Mouse (Mus musculus) neural tube, embryonic 14.5 days (tissue): ENCODE results near the gene Slc47a2. TPM values are rescaled to one million over a fixed set of nuclear protein-coding genes. Genes with fewer than 3 reads are reported as not detected.
"Not testable (repeated sequence)": the region's sequence is repeated elsewhere in the genome, so short reads cannot be mapped to it uniquely, and the experiment has no call there.

ENCODE experiments used
- ATAC-seq: fragments of 200-750 bp; cut with Nextera tagmentation; 2 replicates; pipeline ENCODE4 v1.8.0; 2017; ENCODE audit warnings: low read depth, mild to moderate bottlenecking, moderate TSS enrichment, moderate library complexity
- H3K27ac ChIP-seq: fragments of 300-500 bp; sonication (generic); 2 replicates; pipeline ENCODE4 v1.5.1; 2014; ENCODE audit warnings: low read depth, mild to moderate bottlenecking, control low read depth, low read length, moderate library complexity, mixed read lengths
- H3K27me3 ChIP-seq: fragments of 300-500 bp; sonication (generic); 2 replicates; pipeline ENCODE4 v1.6.1; 2014; ENCODE audit warnings: low read length; ENCODE audit not compliant: control insufficient read depth, insufficient read depth
- H3K36me3 ChIP-seq: fragments of 300-500 bp; sonication (generic); 2 replicates; pipeline ENCODE4 v1.6.1; 2014; ENCODE audit warnings: low read length, mixed read lengths; ENCODE audit not compliant: control insufficient read depth, insufficient read depth
- H3K4me1 ChIP-seq: fragments of 300-500 bp; sonication (generic); 2 replicates; pipeline ENCODE4 v1.6.1; 2014; ENCODE audit warnings: low read length; ENCODE audit not compliant: control insufficient read depth, insufficient read depth
- H3K4me2 ChIP-seq: fragments of 300-500 bp; sonication (generic); 2 replicates; pipeline ENCODE4 v1.6.1; 2014; ENCODE audit warnings: mild to moderate bottlenecking, low read depth, low read length, control low read depth
- H3K4me3 ChIP-seq: fragments of 300-500 bp; sonication (generic); 2 replicates; pipeline ENCODE4 v1.5.1; 2014; ENCODE audit warnings: low read depth, low read length, control low read depth, mixed read lengths
- H3K9ac ChIP-seq: fragments of 300-500 bp; sonication (generic); replicated peaks from 2 replicates; pipeline ENCODE4 v1.6.1; 2014; ENCODE audit warnings: low read depth, mild to moderate bottlenecking, control low read depth, low read length, mixed read lengths
- H3K9me3 ChIP-seq: fragments of 300-500 bp; sonication (generic); 2 replicates; pipeline ENCODE4 v1.6.1; 2016; ENCODE audit warnings: low read length; ENCODE audit not compliant: control insufficient read depth
- WGBS: fragments of 180-500 bp; shearing (Covaris S2); extraction: QIAGEN DNeasy Blood & Tissue Kit; methylation state at CpG from one replicate; pipeline ENCODE4 v1.1.7; 2014; 5-methylcytosine and 5-hydroxymethylcytosine counted together
- polyA plus RNA-seq: library from polyadenylated mRNA; unstranded; fragments of >200 nt; fragmentation: Nextera tagmentation; extraction: Ambion mirVana; gene quantifications from 2 replicates; pipeline ENCODE4 v1.2.1, GENCODE M21; 2014

The Slc47a2 gene
- polyA plus RNA-seq, 1 experiment from 2014 or later: not detected

GRCm38 (mm10) chr11:61319233-61319922, 23.3 kb downstream of the Slc47a2 start:
- H3K4me3 ChIP-seq: no peak overlapping the region
- H3K4me1 ChIP-seq: no peaks in the 10 kb centered on the region
- H3K27ac ChIP-seq: no peak overlapping the region
- no peak overlapping the region for H3K4me2 ChIP-seq
- no peaks in the 10 kb centered on the region for H3K9me3 ChIP-seq
- no peaks in the 10 kb centered on the region for H3K27me3 ChIP-seq
- H3K36me3 ChIP-seq: no peaks in the 10 kb centered on the region
- H3K9ac ChIP-seq: no peak overlapping the region
- ATAC-seq: no peak
- WGBS: 61% methylated on average over 12 of the region's 12 CpGs

DNA sequence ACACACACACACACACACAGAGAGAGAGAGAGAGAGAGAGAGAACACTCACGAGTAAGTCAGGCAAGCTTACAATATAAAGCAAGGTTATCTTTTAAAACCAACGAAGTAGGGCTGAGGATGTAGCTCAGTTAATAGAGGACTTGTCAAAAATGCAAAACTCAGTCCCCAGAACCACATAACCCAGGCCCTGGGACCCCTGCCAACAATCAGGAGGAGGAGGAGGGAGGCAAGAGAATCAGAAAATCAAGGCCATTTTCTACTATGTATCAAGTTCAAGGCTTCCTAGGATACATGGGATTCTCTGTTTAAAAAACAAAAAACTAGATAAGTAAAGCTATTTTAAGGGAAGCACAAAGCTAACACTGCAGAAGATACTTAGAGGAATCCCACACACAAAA, 25.8 kb downstream of the Slc47a2 start:
- Histone ChIP-seq H3K4me2 (no peak overlapping the region), H3K36me3 (no peaks in the 10 kb centered on the region), H3K9me3 (no peaks in the 10 kb centered on the region), H3K9ac (no peak overlapping the region), H3K27me3 (no peaks in the 10 kb centered on the region), H3K4me3 (no peak overlapping the region), H3K27ac (no peak overlapping the region), H3K4me1 (no peaks in the 10 kb centered on the region)
- WGBS: 80% methylated on average over 2 of the region's 2 CpGs
- ATAC-seq: no peak

DNA sequence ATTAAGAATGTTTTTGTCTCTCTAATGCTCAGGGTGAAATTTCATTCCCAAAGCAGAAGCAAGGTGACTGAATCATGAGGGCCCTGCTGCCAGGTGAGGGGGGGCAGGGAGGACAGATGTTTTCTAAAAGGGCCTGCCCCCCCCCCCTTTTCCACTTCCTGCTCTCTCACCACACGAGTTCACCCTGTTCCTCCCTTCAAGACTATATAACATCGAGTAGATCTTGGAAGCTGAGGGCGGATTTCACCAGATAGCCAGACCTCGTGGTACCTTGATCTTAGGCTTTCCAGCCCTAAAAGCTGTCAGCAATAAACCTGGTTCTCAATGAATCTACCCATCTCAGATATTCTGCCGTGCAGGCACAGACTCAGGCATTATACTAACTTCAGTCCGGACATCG, 32.3 kb downstream of the Slc47a2 start:
- no peak overlapping the region for H3K9ac ChIP-seq
- H3K4me3 ChIP-seq: no peak overlapping the region
- H3K4me2 ChIP-seq: no peak overlapping the region
- H3K27me3 ChIP-seq: no peaks in the 10 kb centered on the region
- WGBS: 75% methylated on average over 7 of the region's 7 CpGs
- no peaks in the 10 kb centered on the region for H3K4me1 ChIP-seq
- H3K27ac ChIP-seq: no peak overlapping the region
- ATAC-seq: no peak
- no peaks in the 10 kb centered on the region for H3K36me3 ChIP-seq
- H3K9me3 ChIP-seq: no peaks in the 10 kb centered on the region

- H3K36me3 ChIP-seq: no peaks in the 10 kb centered on the region
- H3K9me3 ChIP-seq: no peaks in the 10 kb centered on the region
- no peaks in the 10 kb centered on the region for H3K4me1 ChIP-seq
- no peak overlapping the region for H3K9ac ChIP-seq
- H3K27ac ChIP-seq: no peak overlapping the region
- H3K4me2 ChIP-seq: no peak overlapping the region
- ATAC-seq: no peak
- H3K4me3 ChIP-seq: no peak overlapping the region
- no peaks in the 10 kb centered on the region for H3K27me3 ChIP-seq
- WGBS: 83% methylated on average over 12 of the region's 12 CpGs
These were observed 32.8 kb downstream of the Slc47a2 start for GRCm38 (mm10) chr11:61309831-61310230.

DNA sequence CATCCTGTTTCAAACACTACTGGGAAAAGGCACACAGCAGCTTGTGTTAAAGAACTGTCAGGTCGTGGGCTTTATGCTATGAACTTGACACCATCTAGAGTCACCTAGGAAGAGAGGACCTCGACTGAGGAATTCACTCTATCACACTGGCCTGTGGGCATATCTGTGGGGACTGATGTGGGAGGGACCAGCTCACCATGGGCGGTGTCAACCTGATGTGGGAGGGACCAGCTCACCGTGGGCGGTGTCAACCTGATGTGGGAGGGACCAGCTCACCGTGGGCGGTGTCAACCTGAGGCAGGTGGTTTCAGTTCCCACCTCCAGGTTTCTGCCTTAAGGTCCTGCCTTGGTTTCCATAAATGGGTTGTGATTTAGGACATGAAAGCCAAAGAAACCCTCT, 34.9 kb downstream of the Slc47a2 start:
- Histone ChIP-seq H3K27me3 (no peaks in the 10 kb centered on the region), H3K36me3 (no peaks in the 10 kb centered on the region), H3K4me1 (no peaks in the 10 kb centered on the region), H3K9me3 (no peaks in the 10 kb centered on the region), H3K27ac (no peak overlapping the region), H3K4me2 (no peak overlapping the region), H3K9ac (no peak overlapping the region), H3K4me3 (no peak overlapping the region)
- 42% methylated on average over 7 of the region's 7 CpGs for WGBS
- ATAC-seq: no peak

- no peak overlapping the region for H3K4me2 ChIP-seq
- no peak overlapping the region for H3K27ac ChIP-seq
- no peaks in the 10 kb centered on the region for H3K4me1 ChIP-seq
- ATAC-seq: no peak
- 84% methylated on average over 4 of the region's 4 CpGs for WGBS
- H3K36me3 ChIP-seq: no peaks in the 10 kb centered on the region
- H3K4me3 ChIP-seq: no peak overlapping the region
- no peak overlapping the region for H3K9ac ChIP-seq
- H3K9me3 ChIP-seq: no peaks in the 10 kb centered on the region
- no peaks in the 10 kb centered on the region for H3K27me3 ChIP-seq
These were observed 37.3 kb downstream of the Slc47a2 start for GRCm38 (mm10) chr11:61305377-61305776.

- H3K27ac ChIP-seq, H3K4me3 ChIP-seq, H3K36me3 ChIP-seq, H3K4me2 ChIP-seq, ATAC-seq, H3K9ac ChIP-seq, H3K4me1 ChIP-seq, H3K27me3 ChIP-seq, H3K9me3 ChIP-seq: not testable (repeated sequence)
- over 99% methylated on average over 6 of the region's 10 CpGs for WGBS
These were observed 38.1 kb downstream of the Slc47a2 start for GRCm38 (mm10) chr11:61304535-61304934.

GRCm38 (mm10) chr11:61300716-61301392, 41.8 kb downstream of the Slc47a2 start:
- Histone ChIP-seq H3K4me2 (no peak overlapping the region), H3K9me3 (no peaks in the 10 kb centered on the region), H3K27ac (no peak overlapping the region), H3K4me3 (no peak overlapping the region), H3K9ac (no peak overlapping the region), H3K27me3 (no peaks in the 10 kb centered on the region), H3K4me1 (no peaks in the 10 kb centered on the region), H3K36me3 (no peaks in the 10 kb centered on the region)
- ATAC-seq: no peak
- WGBS: 27% methylated on average over 14 of the region's 16 CpGs

DNA sequence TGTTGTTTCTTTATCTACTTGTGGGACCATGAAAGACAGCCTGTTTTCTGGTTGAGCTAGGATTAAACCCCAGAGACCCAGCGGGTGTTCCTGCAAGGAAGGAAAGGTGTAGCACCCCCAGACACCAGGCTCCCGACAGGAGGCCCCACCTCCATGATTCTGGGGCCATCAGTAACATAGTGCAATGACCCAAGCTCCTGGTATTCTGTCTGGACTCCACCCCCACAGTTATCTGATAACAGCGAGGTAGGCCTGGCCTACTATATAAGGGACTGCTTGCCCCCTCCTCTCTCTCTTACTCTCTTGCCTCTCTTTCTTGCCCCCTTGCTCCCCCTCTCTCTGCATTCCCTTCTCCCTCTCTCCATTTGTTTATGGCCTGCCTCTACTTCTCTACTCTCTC, 42.5 kb downstream of the Slc47a2 start:
- no peaks in the 10 kb centered on the region for H3K27me3 ChIP-seq
- H3K4me3 ChIP-seq: no peak overlapping the region
- no peaks in the 10 kb centered on the region for H3K4me1 ChIP-seq
- H3K9ac ChIP-seq: no peak overlapping the region
- no peaks in the 10 kb centered on the region for H3K36me3 ChIP-seq
- no peaks in the 10 kb centered on the region for H3K9me3 ChIP-seq
- ATAC-seq: no peak
- H3K4me2 ChIP-seq: no peak overlapping the region
- whole genome bisulfite sequencing: 64% methylated on average over 3 of the region's 3 CpGs
- no peak overlapping the region for H3K27ac ChIP-seq
